Mouse (Mus musculus) embryo, embryonic 10.5 days (tissue): ENCODE results near the gene Psmg3.

Experiments used
- DNase-seq: peaks from one replicate; pipeline ENCODE4 v3.0.0-alpha.2; 2015; ENCODE audit warnings: low spot score

Gene Psmg3

GRCm38 (mm10) chr5:139826357-139827055, at the start of gene Psmg3, which contains the start of gene Gm26938:
Gene Psmg3, minus strand, starts transcription at chr5:139826885.
Gene Gm26938, minus strand, starts transcription at chr5:139826407.
- DNase-seq: peak; percentile 94

DNA sequence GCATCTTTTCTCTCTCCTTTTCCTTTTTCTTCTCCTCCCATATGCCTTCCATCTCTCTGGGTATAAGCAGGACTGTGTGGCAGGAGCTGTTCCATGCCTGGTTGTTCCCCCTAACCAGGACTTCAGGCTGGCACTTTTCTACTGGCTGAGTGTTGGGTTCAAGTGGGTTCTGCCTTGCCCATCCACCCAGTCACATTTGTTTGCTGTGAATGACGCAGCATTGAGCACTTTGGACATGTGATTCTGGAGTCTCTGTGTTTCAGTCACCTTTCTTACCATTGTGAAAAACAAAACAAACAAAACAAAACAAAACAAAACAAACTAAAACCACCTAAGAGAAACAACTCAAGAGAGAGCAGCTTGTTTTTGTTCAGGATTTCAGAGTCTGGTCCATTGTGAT, 44.8 kb upstream of the Psmg3 start:
- no peak for DNase-seq

- DNase-seq: no peak
Measured at GRCm38 (mm10) chr5:139870886-139871285, 44.2 kb upstream of the Psmg3 start.

DNA sequence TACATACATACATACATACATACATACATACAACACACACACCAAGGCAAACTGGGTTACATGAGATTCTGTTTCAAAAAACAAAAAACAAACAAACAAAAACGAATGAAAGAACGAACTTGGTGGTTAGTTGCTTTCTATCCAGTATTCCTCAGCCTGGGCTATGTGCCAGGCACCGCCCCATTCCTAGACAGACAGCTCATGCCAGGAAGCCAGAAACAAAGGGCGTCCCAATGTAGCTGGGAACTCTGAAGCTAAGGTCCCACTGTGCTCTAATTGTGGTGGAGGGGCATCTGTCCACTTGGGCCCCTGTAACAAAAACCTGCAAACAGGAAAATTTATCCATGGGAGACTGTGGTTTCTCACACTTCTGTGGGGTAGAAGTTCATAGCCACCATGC, 36.1 kb upstream of the Psmg3 start:
- no peak for DNase-seq

GRCm38 (mm10) chr5:139860328-139861104, 33.8 kb upstream of the Psmg3 start:
- DNase-seq: no peak

GRCm38 (mm10) chr5:139849626-139850320, 23.1 kb upstream of the Psmg3 start:
- DNase-seq: no peak

DNA sequence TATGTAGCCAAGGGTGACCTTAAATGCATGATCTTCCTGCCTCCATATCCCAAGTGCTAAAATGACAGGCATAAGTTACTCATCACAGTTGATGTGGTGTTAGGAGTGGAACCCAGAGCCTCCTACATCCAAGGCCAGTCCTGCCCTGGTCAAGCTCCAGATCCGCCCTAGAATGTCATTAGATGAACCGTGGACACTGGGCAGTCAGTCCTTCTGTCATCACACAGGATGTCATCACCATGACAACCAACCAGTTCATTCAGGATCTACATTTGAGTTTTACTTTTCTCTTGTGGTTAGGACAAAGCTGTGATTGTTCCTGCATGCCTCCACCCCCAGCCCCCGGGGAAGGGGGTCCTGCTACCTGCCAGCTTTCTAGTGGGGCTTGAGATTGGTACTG, 12.5 kb upstream of the Psmg3 start:
- peak; percentile 54 for DNase-seq

DNA sequence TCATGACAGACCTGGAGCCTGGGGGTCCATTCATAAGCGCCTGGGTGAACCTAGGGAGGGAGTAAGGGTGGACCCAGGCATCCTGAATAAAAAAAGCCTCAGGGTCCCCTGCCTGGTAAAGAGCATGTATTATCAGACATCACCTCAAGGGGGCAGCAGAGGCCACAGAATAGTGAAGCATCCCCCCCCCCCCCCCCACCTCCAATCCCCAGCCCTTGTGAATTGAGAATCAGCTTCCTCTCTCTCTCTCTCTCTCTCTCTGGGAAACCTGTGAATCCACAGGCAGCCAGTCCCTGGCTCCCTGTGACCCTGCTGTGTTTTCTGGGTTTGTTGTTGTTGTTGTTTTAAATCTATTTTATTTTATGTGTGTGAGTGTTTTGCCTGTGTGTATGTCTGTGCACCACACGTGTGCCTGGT, 11.8 kb upstream of the Psmg3 start:
- peak; percentile 88 for DNase-seq

DNA sequence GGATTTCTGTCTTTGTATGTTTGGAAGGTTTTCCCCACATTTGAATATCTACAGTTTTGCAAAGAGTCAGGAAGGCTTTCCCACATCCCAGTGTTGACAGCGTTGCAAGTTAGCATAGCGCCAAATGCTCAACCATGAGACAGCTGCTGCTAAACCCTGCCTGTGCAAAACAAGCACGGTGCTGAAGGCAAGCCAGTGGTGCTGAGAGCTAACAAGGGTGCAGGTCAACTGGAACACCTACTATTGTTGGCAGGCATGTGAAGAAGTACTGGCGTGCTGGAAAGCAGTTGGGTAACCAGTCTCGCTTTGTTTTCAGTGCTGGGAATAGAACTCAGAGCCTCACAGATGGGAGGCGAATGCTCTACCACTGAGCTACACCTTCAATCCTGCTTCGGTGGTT, 9.0 kb upstream of the Psmg3 start:
- no peak for DNase-seq

DNA sequence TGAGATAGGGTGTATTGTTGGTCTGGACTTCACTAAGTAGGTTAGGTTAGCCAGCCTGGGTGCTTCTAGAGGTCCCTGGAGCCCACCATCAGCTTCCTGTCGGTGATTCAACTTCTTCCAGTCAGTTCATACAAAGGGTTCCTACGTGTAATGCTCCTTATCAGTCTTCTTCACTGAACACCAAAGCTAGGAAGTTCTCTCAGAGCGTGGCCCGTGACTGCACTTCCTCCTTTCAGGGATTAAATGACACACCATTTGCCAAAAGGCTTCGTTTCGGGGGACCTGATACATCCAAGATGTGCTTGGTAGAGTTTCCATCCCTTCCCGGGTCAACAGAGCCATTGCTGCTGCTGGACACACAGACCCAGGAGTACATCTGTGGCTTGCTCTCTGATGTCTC, 5.4 kb upstream of the Psmg3 start:
- no peak for DNase-seq

DNA sequence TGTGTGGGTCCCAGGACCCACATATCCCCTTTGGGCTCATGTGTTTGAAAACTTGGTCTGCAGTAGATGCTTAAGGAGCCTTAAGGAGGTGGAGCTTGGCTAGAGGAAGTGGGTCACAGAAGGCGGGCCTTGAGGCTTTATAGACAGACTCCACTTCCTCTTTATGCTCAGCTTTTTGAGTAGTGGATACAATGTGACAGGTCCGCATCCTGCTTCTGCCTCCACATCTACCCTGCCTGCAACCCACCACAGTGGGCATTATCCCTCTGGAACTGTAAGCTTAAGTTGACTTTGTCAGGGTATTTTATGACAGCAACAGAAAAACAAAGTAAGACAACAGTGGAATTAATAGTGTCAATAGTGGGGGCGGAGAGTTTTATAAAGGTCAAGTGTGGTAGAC, 4.0 kb upstream of the Psmg3 start:
- DNase-seq: no peak

- DNase-seq: no peak
Measured at GRCm38 (mm10) chr5:139829384-139829783, 2.7 kb upstream of the Psmg3 start.

DNA sequence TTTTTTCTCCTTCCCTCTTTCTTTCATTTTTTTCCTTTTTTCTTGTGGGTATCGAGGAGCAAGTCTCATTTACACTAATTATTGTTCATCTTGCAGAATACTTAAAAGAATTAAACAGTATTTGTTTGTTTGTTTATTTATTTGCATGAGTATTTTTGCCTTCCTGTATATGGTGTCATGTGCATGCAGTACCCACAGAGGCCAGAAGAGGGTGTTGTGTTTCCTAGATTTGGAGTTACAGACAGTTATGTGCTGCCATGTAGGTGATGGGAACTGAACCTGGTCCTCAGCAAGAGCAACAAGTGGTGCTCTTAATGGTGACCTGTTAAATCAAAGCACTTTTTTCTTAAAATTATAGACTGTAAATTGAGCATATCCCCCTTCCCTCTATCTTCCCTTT, 908 bp upstream of the Psmg3 start:
- no peak for DNase-seq

DNA sequence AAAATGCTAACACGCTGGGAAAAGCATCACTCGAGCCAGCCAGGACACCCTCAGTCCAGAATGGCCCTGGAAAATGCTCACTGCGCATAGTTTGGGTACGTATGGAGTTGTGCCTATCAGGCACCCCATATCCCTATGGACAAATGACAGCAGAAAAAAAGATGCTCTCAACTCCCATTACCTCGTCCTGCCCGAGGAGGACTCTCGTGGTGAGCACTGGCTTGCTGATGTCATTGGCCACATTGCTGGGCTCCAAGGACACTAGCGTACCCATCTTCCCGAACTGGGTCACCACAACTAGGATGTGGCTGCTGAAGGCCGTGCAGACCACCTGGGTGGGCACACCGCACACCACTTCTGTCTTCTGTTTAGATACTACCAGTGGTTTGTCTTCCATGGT, 738 bp downstream of the Psmg3 start:
- DNase-seq: no peak

DNA sequence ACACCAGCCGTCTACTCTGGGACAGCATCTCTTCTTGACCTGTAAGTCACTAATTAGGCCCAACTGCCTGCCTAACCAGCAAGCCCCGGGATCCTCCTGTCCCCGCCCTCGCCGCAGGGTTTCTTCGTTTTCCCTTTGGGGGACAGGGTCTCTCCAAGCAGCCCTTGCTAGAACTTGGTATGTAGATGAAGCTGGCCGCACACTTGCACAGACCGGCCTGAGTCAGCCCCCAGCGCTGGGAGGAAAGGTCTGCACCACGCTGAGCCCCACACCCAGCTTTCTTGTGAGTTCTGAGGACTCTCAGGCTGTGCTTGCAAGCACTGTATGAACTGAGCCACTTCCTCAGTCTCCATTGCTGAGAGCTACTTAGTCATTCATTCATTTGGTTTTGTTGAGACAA, 2.2 kb downstream of the Psmg3 start:
- DNase-seq: no peak

- no peak for DNase-seq
Measured at GRCm38 (mm10) chr5:139821466-139822459, 4.9 kb downstream of the Psmg3 start.

DNA sequence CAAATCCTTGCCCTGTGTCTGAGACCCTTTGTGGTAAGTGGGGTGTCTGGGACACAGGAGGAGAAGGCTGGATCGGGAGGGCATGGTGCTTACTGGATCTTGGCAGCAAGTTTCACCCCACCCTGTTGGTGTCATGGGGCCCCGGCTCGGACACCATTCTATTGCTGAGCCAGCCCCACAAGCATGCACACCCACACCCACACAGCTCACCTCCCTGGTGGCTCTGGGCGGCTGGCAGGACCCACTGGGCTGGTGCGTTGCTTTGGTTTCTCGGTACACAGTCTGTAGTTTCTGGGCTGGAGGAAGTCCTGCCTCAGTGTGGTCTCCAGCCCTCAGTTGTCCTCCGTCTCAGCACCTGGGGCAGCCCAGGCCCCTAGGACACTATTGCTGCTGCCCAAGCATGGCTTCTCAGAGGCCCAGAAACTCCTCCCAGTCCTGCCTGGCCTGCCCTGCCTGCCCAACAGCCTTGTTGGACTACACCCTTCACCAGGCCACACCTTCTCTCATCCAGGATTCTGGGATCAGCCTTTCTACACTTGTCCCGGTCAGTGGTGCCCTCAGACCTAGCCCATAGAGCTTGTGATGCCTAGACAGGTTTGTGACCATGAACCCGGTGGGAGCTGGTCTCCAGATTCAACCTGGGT, 7.0 kb downstream of the Psmg3 start, which contains the start of gene Tmem184a:
TSS of gene Tmem184a (minus strand) at position 380 of the 644 bp plus-strand sequence.
- no peak for DNase-seq

GRCm38 (mm10) chr5:139818801-139819200, 7.9 kb downstream of the Psmg3 start:
- peak; percentile 54 for DNase-seq

DNA sequence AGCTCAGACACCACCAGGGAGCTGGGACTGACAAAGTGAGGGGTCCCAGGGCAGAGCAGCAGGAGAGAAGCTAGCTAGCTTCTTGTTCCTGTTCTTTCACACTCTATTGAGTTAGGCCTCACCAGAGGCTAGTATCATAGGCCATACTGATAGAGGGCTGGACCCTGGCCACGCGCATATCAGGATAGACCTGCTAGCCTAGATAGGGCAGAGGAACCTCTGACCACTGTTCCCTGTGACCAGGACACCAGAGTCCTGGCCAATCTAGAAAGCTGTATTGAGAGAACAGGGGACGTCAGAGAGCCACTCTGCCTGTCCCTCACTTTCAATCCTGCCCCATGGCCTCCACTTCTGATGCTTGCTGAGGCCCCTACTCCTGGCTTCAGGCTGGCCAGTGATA, 8.6 kb downstream of the Psmg3 start:
- DNase-seq: no peak

GRCm38 (mm10) chr5:139817292-139817691, 9.4 kb downstream of the Psmg3 start:
- DNase-seq: peak; percentile 57

GRCm38 (mm10) chr5:139816445-139816844, 10.2 kb downstream of the Psmg3 start:
- no peak for DNase-seq
